Mouse (Mus musculus) kidney, postnatal 36 days (tissue): Measurements from ENCODE around the gene Shroom4.

Experiments used
- DNase-seq, 2 experiments: peaks; one replicate each; pipeline ENCODE4 v3.0.0; 2021 to 2022; ENCODE audit warnings: mixed read lengths in 2 of 2

Shroom4 gene

GRCm38 (mm10) chrX:6496374-6496773, 96.7 kb downstream of the Shroom4 start:
- peak; percentile 23 to 49 for DNase-seq

GRCm38 (mm10) chrX:6501850-6502249, 102.2 kb downstream of the Shroom4 start:
- no peak for DNase-seq

DNA sequence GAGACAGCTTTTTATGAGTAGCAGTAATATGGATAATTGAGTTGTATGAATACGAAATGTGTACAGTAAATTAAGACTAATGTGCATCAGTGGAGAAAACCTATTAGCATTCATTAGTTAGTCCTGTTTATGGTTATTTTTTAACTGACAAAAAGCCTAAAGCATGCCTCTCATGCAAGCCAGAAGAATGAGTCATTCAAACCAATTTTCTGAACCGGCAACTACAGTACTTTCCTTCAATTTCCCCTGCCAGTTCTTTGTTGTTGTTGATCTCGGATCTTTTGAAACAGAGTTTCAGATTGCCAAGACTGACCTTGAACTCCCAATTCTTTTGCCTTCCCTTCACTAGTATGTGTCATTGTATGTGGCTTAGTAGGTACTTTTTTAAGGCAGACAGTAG, 117.6 kb downstream of the Shroom4 start:
- DNase-seq: no peak

DNA sequence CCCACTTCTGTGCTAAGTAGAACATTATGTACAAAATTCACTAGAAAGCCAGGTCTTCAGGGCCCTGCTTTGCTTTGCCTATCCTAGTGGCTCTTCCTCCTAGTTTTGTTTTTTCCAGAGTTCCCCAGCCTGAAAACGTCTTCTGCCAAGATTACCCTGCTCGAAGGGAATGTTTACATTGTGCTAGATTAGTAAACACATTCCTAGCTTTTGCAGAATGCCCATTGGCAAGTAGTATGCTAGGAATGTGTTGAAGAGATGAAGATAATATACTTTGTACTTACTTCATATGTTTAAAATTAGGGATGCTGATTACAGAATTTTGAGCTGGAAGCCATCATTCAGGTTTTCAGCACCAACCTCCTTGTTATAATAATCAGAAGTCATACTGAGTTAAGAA, 118.8 kb downstream of the Shroom4 start:
- no peak for DNase-seq

- DNase-seq: peak; percentile 36 to 41
Measured at GRCm38 (mm10) chrX:6522935-6523334, 123.3 kb downstream of the Shroom4 start.

- DNase-seq: no peak
Measured at GRCm38 (mm10) chrX:6536636-6537035, 137.0 kb downstream of the Shroom4 start.

- peak in 1 of 2 experiments; percentile 7 for DNase-seq
Measured at GRCm38 (mm10) chrX:6537689-6538088, 138.0 kb downstream of the Shroom4 start.

GRCm38 (mm10) chrX:6565066-6565465, 165.4 kb downstream of the Shroom4 start:
- DNase-seq: no peak

DNA sequence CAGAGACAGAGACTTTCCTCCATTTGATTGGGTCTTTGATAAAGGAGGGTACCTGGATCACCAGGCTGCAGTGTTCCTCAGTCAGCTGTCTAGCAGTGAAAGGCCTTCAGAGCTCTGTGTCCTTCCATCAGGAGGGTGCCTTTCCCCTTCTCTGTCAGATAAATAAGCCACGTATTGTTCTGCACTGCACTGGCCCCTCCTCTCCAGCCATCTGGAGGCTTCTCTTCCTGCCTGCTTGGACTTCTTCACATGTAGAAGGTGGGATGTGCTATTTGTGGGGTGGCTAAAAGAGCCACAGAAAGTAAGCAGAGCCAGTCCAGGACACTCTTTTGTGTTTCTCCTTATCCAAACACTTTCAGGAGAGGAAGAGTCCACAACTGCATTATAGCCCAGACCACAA, 174.9 kb downstream of the Shroom4 start:
- DNase-seq: no peak

DNA sequence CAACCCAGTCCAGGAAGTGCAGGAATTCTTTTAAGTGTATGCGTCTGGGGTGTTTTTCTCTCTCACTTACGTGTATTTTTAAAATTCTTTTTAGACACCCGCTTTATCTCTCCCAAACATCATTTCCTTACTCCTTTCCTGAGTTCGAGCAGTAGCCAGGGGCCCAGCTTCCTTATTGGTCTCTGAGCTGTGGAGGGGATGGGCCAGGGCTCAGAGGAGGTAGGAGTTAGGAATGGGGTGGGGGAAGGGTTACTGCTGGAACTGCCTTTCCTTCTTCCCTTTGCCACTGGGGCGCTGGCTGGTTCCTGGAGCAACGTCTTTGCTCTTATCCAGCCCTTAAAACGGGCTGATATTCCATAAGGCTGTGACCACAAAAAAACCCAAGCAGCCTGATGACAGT, 177.3 kb downstream of the Shroom4 start:
- DNase-seq: peak; percentile 55 to 66

GRCm38 (mm10) chrX:6580671-6581070, 181.0 kb downstream of the Shroom4 start:
- peak in 1 of 2 experiments; percentile 29 for DNase-seq

DNA sequence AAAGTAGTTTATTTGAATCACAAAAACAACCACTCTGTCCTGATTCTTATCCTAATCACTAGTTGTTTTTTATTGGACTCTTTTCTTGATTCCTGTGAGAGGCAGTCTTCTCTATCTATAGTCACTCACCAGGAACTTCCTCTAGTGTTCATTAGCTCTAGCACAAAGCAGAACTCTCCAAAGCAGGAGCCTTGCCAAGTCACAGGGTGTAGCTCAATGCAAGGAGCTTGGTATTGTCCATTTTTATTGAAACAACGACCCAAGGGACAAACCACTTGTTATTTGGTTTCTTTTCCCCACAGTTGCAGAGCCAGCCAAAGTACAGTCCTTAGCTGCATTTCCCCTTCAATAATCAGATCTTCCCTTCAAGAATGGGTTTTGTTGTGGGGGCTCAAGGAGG, 181.5 kb downstream of the Shroom4 start:
- peak; percentile 14 to 19 for DNase-seq

GRCm38 (mm10) chrX:6582646-6583045, 183.0 kb downstream of the Shroom4 start:
- DNase-seq: peak; percentile 83 to 86

- no peak for DNase-seq
Measured at GRCm38 (mm10) chrX:6594183-6594582, 194.5 kb downstream of the Shroom4 start.

GRCm38 (mm10) chrX:6654024-6654423, 254.4 kb downstream of the Shroom4 start:
- peak; percentile 4 to 51 for DNase-seq

GRCm38 (mm10) chrX:6658820-6659324, 259.2 kb downstream of the Shroom4 start:
- no peak for DNase-seq
